Mouse (Mus musculus): ENCODE data around the gene Iffo2.

DNA sequence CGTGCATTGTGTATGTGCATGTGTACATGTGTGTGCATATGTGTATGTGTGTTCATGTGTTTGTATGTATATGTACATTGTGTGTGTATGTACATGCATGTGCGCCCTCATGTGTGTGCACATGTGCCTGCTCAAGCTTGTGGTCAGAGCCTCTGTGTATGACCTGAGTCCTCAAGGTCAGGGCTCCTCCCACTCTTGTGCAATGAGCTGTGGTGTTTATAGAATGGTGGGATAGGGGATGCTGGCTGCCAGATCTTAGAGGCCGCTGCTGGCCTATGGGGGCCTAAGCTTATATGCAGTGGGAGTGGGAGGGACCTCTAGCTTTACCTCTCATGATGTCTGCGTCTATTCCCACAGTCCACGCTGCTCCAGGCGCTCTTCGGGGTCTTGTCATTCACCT lies 55.4 kb downstream of the Iffo2 start:
- TF ChIP-seq EP300 (IDR thresholded peaks at IDR 0.05; ENCODE audit: low read depth) = no peak
- TF ChIP-seq CTCF (IDR thresholded peaks at IDR 0.05; ENCODE audit: low read depth) = no peak
